Mouse (Mus musculus): Measurements from ENCODE around the gene Lrrc8d. TPM values are rescaled to one million over a fixed set of nuclear protein-coding genes. Genes with fewer than 3 reads are reported as not detected.

Lrrc8d gene
- polyA plus RNA-seq, 1 experiment: 24.8 TPM

DNA sequence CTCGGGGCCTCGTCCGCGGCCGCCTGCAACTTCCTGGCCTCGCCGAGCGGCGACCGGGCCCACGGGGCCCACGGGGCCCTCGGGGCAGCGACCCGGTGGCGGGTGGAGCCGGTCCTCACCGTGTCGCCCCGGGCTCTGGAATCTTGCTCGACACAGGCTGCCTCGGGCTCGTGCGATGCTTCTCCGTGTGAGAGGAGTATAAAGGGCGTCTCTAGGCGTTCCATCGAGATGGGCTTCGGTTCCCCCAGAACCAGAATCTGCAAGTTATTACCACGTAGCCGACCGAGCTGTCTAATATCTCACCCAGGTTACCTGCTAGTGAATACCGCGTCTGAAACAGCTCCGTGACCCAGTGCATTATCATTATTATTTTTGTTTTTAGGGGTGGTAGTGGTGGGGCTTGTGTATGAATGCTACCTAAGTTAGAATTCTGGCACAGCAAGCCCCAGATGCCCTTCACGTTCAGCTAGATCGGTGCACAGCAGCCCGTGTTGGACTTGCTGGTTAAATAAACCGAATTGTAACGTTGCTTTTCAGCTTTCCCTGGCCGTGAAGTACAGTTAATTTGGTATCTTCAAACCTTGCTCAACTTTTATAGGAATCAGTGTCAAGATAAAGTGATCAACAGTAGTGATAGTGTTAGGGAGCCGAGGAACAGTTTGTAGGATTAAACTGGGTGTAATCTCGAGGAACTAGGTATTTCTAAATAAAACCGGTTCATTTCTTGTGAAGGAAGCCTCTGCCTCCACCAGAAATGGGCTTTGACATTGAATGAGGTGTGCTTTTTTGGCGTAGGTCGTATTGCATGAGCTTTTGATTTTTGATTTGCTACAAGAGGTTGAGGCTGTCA lies 177.4 kb downstream of the Lrrc8d start:
- Histone ChIP-seq H3K36me3 (ENCODE audit: control insufficient read depth, insufficient read depth) (peaks cover 9% of the 10 kb centered on the region), H3K4me2 (ENCODE audit: low read depth) (peak overlapping the region; percentile 96), H3K79me2 (ENCODE audit: control insufficient read depth, insufficient read depth) (peaks cover 55% of the 10 kb centered on the region), H3K27me3 (ENCODE audit: control insufficient read depth, insufficient read depth, insufficient read length) (no peaks in the 10 kb centered on the region), H3ac (ENCODE audit: control insufficient read depth, insufficient read length) (peak overlapping the region; percentile 97), H3K4me3 (peak overlapping the region; percentile 46)
- no peak for TF ChIP-seq MYOD1 (IDR thresholded peaks at IDR 0.05; ENCODE audit: control insufficient read depth in 1 of 3, insufficient read length in 2 of 3, low read depth in 2 of 3)
- no peak for TF ChIP-seq CEBPB (IDR thresholded peaks at IDR 0.05; ENCODE audit: insufficient read depth, poor library complexity, severe bottlenecking)
- TF ChIP-seq POLR2AphosphoS2 (IDR thresholded peaks at IDR 0.05; ENCODE audit: insufficient read length, low read depth): no peak
- no peak for TF ChIP-seq REST (IDR thresholded peaks at IDR 0.05; ENCODE audit: insufficient read depth, insufficient read length)
- no peak for TF ChIP-seq MYOG (IDR thresholded peaks at IDR 0.05; ENCODE audit: control insufficient read depth in 1 of 3, insufficient read depth in 1 of 3, insufficient read length in 2 of 3, low read depth in 2 of 3)
- TF ChIP-seq SRF (IDR thresholded peaks at IDR 0.05; ENCODE audit: control insufficient read depth, insufficient read length, low read depth): no peak
- no peak for TF ChIP-seq E2F4 (IDR thresholded peaks at IDR 0.05; ENCODE audit: insufficient read depth)
- no peak for TF ChIP-seq TCF3 (IDR thresholded peaks at IDR 0.05; ENCODE audit: insufficient read length, low read depth)
- TF ChIP-seq POLR2A (IDR thresholded peaks at IDR 0.05; ENCODE audit: insufficient read length, low read depth): no peak
- no peak for TF ChIP-seq MAX (IDR thresholded peaks at IDR 0.05; ENCODE audit: low read depth)
- no peak for TF ChIP-seq TCF12 (IDR thresholded peaks at IDR 0.05; ENCODE audit: insufficient read depth, poor library complexity, severe bottlenecking)
- TF ChIP-seq USF1 (IDR thresholded peaks at IDR 0.05; ENCODE audit: low read depth): no peak

Other genes with a start within 250 kb of the Lrrc8d start
- gene Lrrc8c, start 180.6 kb upstream of the Lrrc8d start, polyA plus RNA-seq (2012; fragmentation: generic; extraction: Trizol): 7.9 TPM
- 7.6 TPM for gene Zfp326, start 176.6 kb downstream of the Lrrc8d start, polyA plus RNA-seq (2012; fragmentation: generic; extraction: Trizol)

All from myocyte (in vitro differentiated cells).